Mouse (Mus musculus) embryonic facial prominence, embryonic 15.5 days (tissue): ENCODE data around the gene Erich4. TPM values are rescaled to one million over a fixed set of nuclear protein-coding genes. Genes with fewer than 3 reads are reported as not detected.
"Not testable (repeated sequence)": the region's sequence is repeated elsewhere in the genome, so short reads cannot be mapped to it uniquely, and the experiment has no call there.

Experiments
- ATAC-seq: fragments of 200-750 bp; cut with Nextera tagmentation; 2 replicates; pipeline ENCODE4 v1.8.0; 2017; ENCODE audit warnings: low read depth, moderate TSS enrichment; ENCODE audit not compliant: insufficient number of reproducible peaks, low FRiP score, low TSS enrichment
- H3K27ac ChIP-seq: fragments of 300-500 bp; sonication (generic); replicated peaks from 2 replicates; pipeline ENCODE4 v1.5.1; 2015; ENCODE audit warnings: mild to moderate bottlenecking, inconsistent platforms
- H3K27me3 ChIP-seq: fragments of 300-500 bp; sonication (generic); 2 replicates; pipeline ENCODE4 v1.6.1; 2015; ENCODE audit warnings: inconsistent platforms
- H3K36me3 ChIP-seq: fragments of 300-500 bp; sonication (generic); 2 replicates; pipeline ENCODE4 v1.6.1; 2015; ENCODE audit warnings: mild to moderate bottlenecking, inconsistent platforms
- H3K4me1 ChIP-seq: fragments of 300-500 bp; sonication (generic); 2 replicates; pipeline ENCODE4 v1.6.1; 2015; ENCODE audit warnings: inconsistent platforms
- H3K4me2 ChIP-seq: fragments of 300-500 bp; sonication (generic); replicated peaks from 2 replicates; pipeline ENCODE4 v1.6.1; 2015; ENCODE audit warnings: mild to moderate bottlenecking, inconsistent platforms
- H3K4me3 ChIP-seq: fragments of 300-500 bp; sonication (generic); replicated peaks from 2 replicates; pipeline ENCODE4 v1.5.1; 2015; ENCODE audit warnings: mild to moderate bottlenecking, inconsistent platforms
- H3K9ac ChIP-seq: fragments of 300-500 bp; sonication (generic); 2 replicates; pipeline ENCODE4 v1.6.1; 2015; ENCODE audit warnings: inconsistent platforms
- H3K9me3 ChIP-seq: fragments of 300-500 bp; sonication (generic); replicated peaks from 2 replicates; pipeline ENCODE4 v1.6.1; 2016; ENCODE audit warnings: inconsistent platforms
- WGBS: fragments of 180-500 bp; shearing (Covaris S2); methylation state at CpG from one replicate; pipeline ENCODE4 v1.1.7; 2015; 5-methylcytosine and 5-hydroxymethylcytosine counted together
- polyA plus RNA-seq: library from polyadenylated mRNA; unstranded; fragments of >200 nt; fragmentation: Nextera tagmentation; extraction: Ambion mirVana; gene quantifications from 2 replicates; pipeline ENCODE4 v1.2.1, GENCODE M21; 2015

Erich4 gene
- polyA plus RNA-seq, 1 experiment from 2014 or later: not detected

GRCm38 (mm10) chr7:25576793-25577437 lies 38.8 kb downstream of the Erich4 start:
- H3K9me3 ChIP-seq: not testable (repeated sequence)

DNA sequence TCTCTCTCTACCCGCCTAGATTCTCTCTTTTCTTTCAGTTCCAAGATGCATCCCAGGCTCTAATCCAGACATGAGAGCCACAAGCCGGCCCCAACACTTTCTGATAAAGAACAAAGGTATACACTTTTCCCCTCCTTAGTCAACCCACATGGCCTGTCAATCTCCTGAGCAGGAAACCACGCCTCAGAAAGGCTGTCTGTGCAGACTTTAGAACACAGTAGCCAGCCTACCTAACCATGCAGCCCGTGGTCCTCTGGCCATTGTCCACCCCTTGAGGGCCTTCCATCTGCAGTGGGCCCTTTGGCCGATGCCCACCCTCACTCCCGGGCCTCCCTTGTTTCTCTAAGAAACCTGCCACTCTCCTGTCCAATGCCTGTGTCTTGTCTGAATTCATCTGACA lies 39.4 kb downstream of the Erich4 start:
- H3K9me3 ChIP-seq, H3K4me1 ChIP-seq, H3K4me3 ChIP-seq, ATAC-seq, H3K36me3 ChIP-seq, H3K27me3 ChIP-seq, H3K4me2 ChIP-seq, H3K9ac ChIP-seq: not testable (repeated sequence)
- peak overlapping the region; percentile 77 for H3K27ac ChIP-seq
- 31% methylated on average over 6 of the region's 6 CpGs for WGBS

More at GRCm38 (mm10) chr7:25576793-25577437, 38.8 kb downstream of the Erich4 start:
- not testable (repeated sequence) for H3K9ac ChIP-seq, H3K4me1 ChIP-seq, H3K4me2 ChIP-seq, H3K4me3 ChIP-seq, H3K27me3 ChIP-seq, ATAC-seq, H3K36me3 ChIP-seq
- H3K27ac ChIP-seq: peak overlapping the region; percentile 77
- 62% methylated on average over 12 of the region's 14 CpGs for WGBS

DNA sequence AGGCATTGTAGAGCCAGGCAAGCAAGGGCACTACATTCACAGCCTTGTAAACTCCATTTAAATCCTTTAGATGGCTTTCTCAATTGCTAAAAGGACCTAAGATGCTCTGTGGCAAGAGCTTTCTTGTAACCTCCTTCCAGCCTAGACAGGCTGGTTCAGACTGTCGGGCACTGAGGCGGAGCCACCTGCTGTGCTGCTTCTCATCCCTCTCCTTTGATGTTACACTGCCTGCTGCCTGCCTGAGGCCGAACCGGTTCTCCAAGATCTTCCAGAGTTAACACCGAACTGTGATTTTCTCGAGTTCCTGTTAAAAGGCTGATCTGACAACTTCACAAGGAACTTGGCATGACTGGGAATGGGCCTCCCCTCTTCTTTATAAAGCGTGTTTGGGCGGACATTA lies 39.8 kb downstream of the Erich4 start:
- peak overlapping the region; percentile 80 for H3K27ac ChIP-seq
- no peak for ATAC-seq

GRCm38 (mm10) chr7:25575105-25575504 lies 40.6 kb downstream of the Erich4 start:
- Histone ChIP-seq H3K27me3 (no peaks in the 10 kb centered on the region), H3K9me3 (no peaks in the 10 kb centered on the region), H3K4me3 (no peak overlapping the region), H3K4me1 (0 out of 2 replicates have a peak, but pooled peaks cover 4% of the 10 kb centered on the region), H3K9ac (no peak overlapping the region), H3K27ac (peak overlapping the region; percentile 80), H3K4me2 (no peak overlapping the region), H3K36me3 (no peaks in the 10 kb centered on the region)
- ATAC-seq: no peak
- WGBS: 62% methylated on average over 5 of the region's 5 CpGs

More for the DNA sequence above, 39.8 kb downstream of the Erich4 start:
- Histone ChIP-seq H3K4me3 (no peak overlapping the region), H3K4me2 (no peak overlapping the region), H3K4me1 (0 out of 2 replicates have a peak, but pooled peaks cover 4% of the 10 kb centered on the region), H3K36me3 (no peaks in the 10 kb centered on the region), H3K27me3 (no peaks in the 10 kb centered on the region), H3K9me3 (no peaks in the 10 kb centered on the region), H3K9ac (no peak overlapping the region)
- WGBS: 11% methylated on average over 8 of the region's 8 CpGs

GRCm38 (mm10) chr7:25573806-25574205 lies 41.9 kb downstream of the Erich4 start:
- H3K4me2 ChIP-seq, H3K9me3 ChIP-seq, H3K27ac ChIP-seq, ATAC-seq, H3K9ac ChIP-seq, H3K4me1 ChIP-seq, H3K36me3 ChIP-seq, H3K27me3 ChIP-seq, H3K4me3 ChIP-seq: not testable (repeated sequence)
- 65% methylated on average over 5 of the region's 5 CpGs for WGBS

- H3K9me3 ChIP-seq: no peaks in the 10 kb centered on the region
- H3K9ac ChIP-seq: no peak overlapping the region
- WGBS: 96% methylated on average over 7 of the region's 7 CpGs
- no peak overlapping the region for H3K27ac ChIP-seq
- H3K4me2 ChIP-seq: no peak overlapping the region
- no peaks in the 10 kb centered on the region for H3K27me3 ChIP-seq
- H3K4me1 ChIP-seq: no peaks in the 10 kb centered on the region
- no peaks in the 10 kb centered on the region for H3K36me3 ChIP-seq
- no peak overlapping the region for H3K4me3 ChIP-seq
- ATAC-seq: no peak
Measured at GRCm38 (mm10) chr7:25568721-25569120, 47.0 kb downstream of the Erich4 start.

Other genes with a start within 250 kb of the Erich4 start
- gene Cnfn, start 246.2 kb downstream of the Erich4 start, polyA plus RNA-seq: 382 and 413 TPM in 2 replicates
- 8.3 and 10.2 TPM in 2 replicates for gene Lipe, start 217.2 kb downstream of the Erich4 start, polyA plus RNA-seq
- gene Cxcl17, start 203.0 kb downstream of the Erich4 start, polyA plus RNA-seq: 1.9 and 4.3 TPM in 2 replicates
- gene Ceacam1, start 138.3 kb downstream of the Erich4 start, polyA plus RNA-seq: 6.7 and 7.1 TPM in 2 replicates
- gene Ceacam2, start 76.0 kb downstream of the Erich4 start, polyA plus RNA-seq: 0.11 TPM in 1 of 2 replicates, not detected in the other
- gene Dmac2, start 3.5 kb upstream of the Erich4 start, polyA plus RNA-seq: 30.6 and 33.8 TPM in 2 replicates
- 13.5 and 13.8 TPM in 2 replicates for gene B3gnt8, start 10.8 kb upstream of the Erich4 start, polyA plus RNA-seq
- 55.3 and 64.7 TPM in 2 replicates for gene Bckdha, start 43.1 kb upstream of the Erich4 start, polyA plus RNA-seq
- gene Exosc5, start 43.3 kb upstream of the Erich4 start, polyA plus RNA-seq: 70.1 and 71.3 TPM in 2 replicates
- 3.2 and 3.4 TPM in 2 replicates for gene Tmem91, start 59.3 kb upstream of the Erich4 start, polyA plus RNA-seq
- gene B9d2, start 64.9 kb upstream of the Erich4 start, polyA plus RNA-seq: 29.0 and 31.3 TPM in 2 replicates
- 4.3 and 4.8 TPM in 2 replicates for gene Tgfb1, start 71.1 kb upstream of the Erich4 start, polyA plus RNA-seq
- 25.2 and 32.8 TPM in 2 replicates for gene Ccdc97, start 103.2 kb upstream of the Erich4 start, polyA plus RNA-seq
- gene Hnrnpul1, start 138.9 kb upstream of the Erich4 start, polyA plus RNA-seq: 56.8 and 61.0 TPM in 2 replicates
- 112 and 124 TPM in 2 replicates for gene Axl, start 172.8 kb upstream of the Erich4 start, polyA plus RNA-seq
- gene Cyp2s1, start 201.0 kb upstream of the Erich4 start, polyA plus RNA-seq: 6.1 and 7.8 TPM in 2 replicates